In the genomic region with DNA sequence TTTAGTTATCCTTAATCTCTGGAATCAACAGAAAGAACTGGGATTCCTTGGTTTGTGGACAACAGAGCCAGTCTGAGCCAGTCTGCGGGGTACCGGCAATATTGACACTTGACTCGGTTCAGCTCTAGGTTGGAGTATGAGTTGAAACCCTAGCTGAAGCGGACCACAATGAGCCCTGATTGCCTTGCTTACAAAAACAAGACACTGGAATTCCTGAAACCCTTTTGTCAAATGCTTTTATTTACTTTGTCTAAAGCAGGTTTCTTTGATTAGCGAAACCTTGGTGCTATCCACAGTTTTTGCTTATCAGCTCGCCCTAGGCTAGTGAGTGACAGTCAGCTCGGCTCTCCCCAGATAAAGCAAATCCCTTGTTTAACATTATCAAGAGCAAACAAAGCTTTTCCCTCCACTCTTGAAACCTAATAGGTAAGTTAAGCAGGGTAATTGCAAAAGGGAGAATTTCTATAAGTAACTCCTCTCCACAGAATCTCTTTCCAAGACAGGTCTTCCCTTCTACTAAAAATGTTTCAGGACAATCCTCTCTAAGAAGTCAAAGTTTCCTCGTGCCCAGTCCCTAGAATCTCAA, we compare ENCODE assay signal across 8 mouse cellular contexts.
DNase-seq lines count a peak whose midpoint lies in the region; ATAC-seq and TF ChIP-seq lines count a peak whose summit lies in the region.

No protein-coding gene starts in this region.

- no peak for TF ChIP-seq CTCF in heart, adult 2 months (IDR thresholded peaks at IDR 0.05)

- H3K4me3 ChIP-seq in heart, adult 2 months, result peak overlapping the region; percentile 72
- peak overlapping the region; percentile 57 for H3K4me3 ChIP-seq in limb, embryonic 15.5 days

- no peaks in the 10 kb centered on the region for H3K9me3 ChIP-seq in limb, embryonic 15.5 days

- ATAC-seq in limb, embryonic 15.5 days (ENCODE audit: insufficient number of reproducible peaks, low FRiP score, low TSS enrichment, low read depth), result no peak

- peaks cover 2% of the 10 kb centered on the region; the same call in 1 of the 2 replicates for H3K36me3 ChIP-seq in heart, adult 2 months (ENCODE audit: control insufficient read depth, insufficient read depth, low read length)
- no peaks in the 10 kb centered on the region for H3K36me3 ChIP-seq in limb, embryonic 15.5 days

- H3K27me3 ChIP-seq in heart, adult 2 months (ENCODE audit: control insufficient read depth, insufficient read depth, low read length), result no peaks in the 10 kb centered on the region
- H3K27me3 ChIP-seq in limb, embryonic 15.5 days, result no peaks in the 10 kb centered on the region

- H3K27ac ChIP-seq in heart, adult 2 months, result peak overlapping the region; percentile 92
- no peak overlapping the region for H3K27ac ChIP-seq in limb, embryonic 15.5 days

- no peak overlapping the region; the same call in 1 of the 2 replicates for H3K9ac ChIP-seq in heart, adult 2 months (ENCODE audit: low read depth, low read length)
- no peak overlapping the region for H3K9ac ChIP-seq in limb, embryonic 15.5 days

- no peak for TF ChIP-seq POLR2A in heart, adult 2 months (IDR thresholded peaks at IDR 0.05; ENCODE audit: insufficient read depth, low read depth, low read length)

- no peaks in the 10 kb centered on the region for H3K79me2 ChIP-seq in heart, adult 2 months (replicated peaks; ENCODE audit: control insufficient read depth, insufficient read depth, low read length)

- intact Hi-C loops in heart, adult 2 months (cut with DNase I), result loop anchor here (5.0 kb wide), 1 partner anchor 76 kb away; no protein-coding TSS in a partner anchor

- DNase-seq in heart, adult 2 months, result no peak
- DNase-seq in heart, adult 8-10 months (ENCODE audit: low spot score), result no peak
- peak; percentile 11 for DNase-seq in retina, postnatal 1 day
- no peak for DNase-seq in retina, embryonic 14.5 days (ENCODE audit: low spot score)
- no peak for DNase-seq in B cell, adult 2 months
- no peak for DNase-seq in layer of hippocampus, adult 8-10 months (ENCODE audit: low spot score in 2 of 2)
- no peak for DNase-seq in spleen, adult 12 weeks (ENCODE audit: low spot score)

- 48% methylated on average over 8 of the region's 8 CpGs for WGBS in heart, adult 2 months
- 47% methylated on average over 8 of the region's 8 CpGs for WGBS in limb, embryonic 15.5 days

- no peak for TF ChIP-seq EP300 in heart, adult 2 months (IDR thresholded peaks at IDR 0.05; ENCODE audit: insufficient read depth, low read depth, low read length)

- H3K4me2 ChIP-seq in limb, embryonic 15.5 days, result peak overlapping the region; percentile 89; the same call in 1 of the 2 replicates

- H3K4me1 ChIP-seq in heart, adult 2 months (ENCODE audit: control insufficient read depth, insufficient read depth, low read length), result peaks cover 7% of the 10 kb centered on the region
- H3K4me1 ChIP-seq in limb, embryonic 15.5 days, result peaks cover 11% of the 10 kb centered on the region; the same call in 1 of the 2 replicates
